ENCODE assay signal across 12 mouse cellular contexts in the genomic region with DNA sequence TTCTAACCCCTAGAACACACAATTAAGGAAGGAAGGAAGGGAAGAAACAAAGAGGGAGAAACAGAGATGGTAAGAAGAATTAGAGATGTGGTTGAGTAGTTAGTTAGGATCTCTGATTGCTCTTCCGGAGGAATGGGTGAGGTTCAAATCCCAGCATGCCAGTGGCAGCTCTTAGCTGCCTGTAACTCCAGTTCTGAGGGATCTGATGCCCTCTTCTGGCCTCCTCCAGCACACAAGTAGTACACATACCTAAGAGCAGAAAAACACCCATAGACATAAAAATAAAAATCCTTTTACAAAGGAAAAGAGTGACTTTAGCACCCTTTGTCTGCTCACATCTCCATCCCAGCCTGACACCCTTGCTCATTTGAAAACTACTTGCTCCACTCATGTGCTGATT. TPM values are rescaled to one million over a fixed set of nuclear protein-coding genes. Genes with fewer than 3 reads are reported as not detected.
DNase-seq lines count a peak whose midpoint lies in the region; ATAC-seq and TF ChIP-seq lines count a peak whose summit lies in the region.
"Had no signal": no experiment of that assay in that cellular context is flagged by ENCODE, and none has a peak within 500 bp of the region (broad histone marks: within the 10 kb centered on the region; RNA-seq: fewer than 3 reads in every experiment).

No protein-coding gene starts in this region.

- no peak for DNase-seq in forebrain, postnatal 0 days
- no peak for DNase-seq in lung, embryonic 14.5 days
- DNase-seq in lung, adult 2 months, result no peak
- DNase-seq in ES-CJ7 (ENCODE audit: low read depth, low spot score), result peak; percentile 73
- DNase-seq in liver, embryonic 14.5 days (ENCODE audit: low read depth in 3 of 3, low spot score in 3 of 3), result no peak
- no peak for DNase-seq in thymus, postnatal 4 days
- no peak for DNase-seq in layer of hippocampus, postnatal 36 days
- DNase-seq: gastrocnemius, postnatal 36 days; heart, postnatal 10 days had no signal

- WGBS in forebrain, postnatal 0 days, result 57% methylated on average over 1 of the region's 1 CpGs
- WGBS in forebrain, embryonic 15.5 days, result 52% methylated on average over 1 of the region's 1 CpGs
- 54% methylated on average over 1 of the region's 1 CpGs for WGBS in lung, embryonic 14.5 days
- 50% methylated on average over 1 of the region's 1 CpGs for WGBS in lung, adult 2 months
- WGBS in liver, embryonic 14.5 days (ENCODE audit: insufficient replicate concordance), result 34% methylated on average over 1 of the region's 1 CpGs

- no peak for TF ChIP-seq EP300 in liver, embryonic 14.5 days (IDR thresholded peaks at IDR 0.05; ENCODE audit: low read depth)

- no peaks in the 10 kb centered on the region for H3K27me3 ChIP-seq in forebrain, postnatal 0 days (ENCODE audit: insufficient read depth, low read length)
- H3K27me3 ChIP-seq in forebrain, embryonic 15.5 days, result no peaks in the 10 kb centered on the region
- no peaks in the 10 kb centered on the region for H3K27me3 ChIP-seq in lung, embryonic 14.5 days (ENCODE audit: insufficient read depth, low read length)
- H3K27me3 ChIP-seq in liver, embryonic 14.5 days (ENCODE audit: control insufficient read depth, insufficient read depth, low read length), result no peaks in the 10 kb centered on the region
- H3K27me3 ChIP-seq: kidney, embryonic 15.5 days; limb, embryonic 15.5 days had no signal

- H3K27ac ChIP-seq in forebrain, postnatal 0 days (ENCODE audit: low read depth, low read length), result no peak overlapping the region
- no peak overlapping the region for H3K27ac ChIP-seq in forebrain, embryonic 15.5 days (replicated peaks)
- no peak overlapping the region for H3K27ac ChIP-seq in lung, embryonic 14.5 days (ENCODE audit: low read depth)
- H3K27ac ChIP-seq in liver, embryonic 14.5 days, result no peak overlapping the region

- H3K9ac ChIP-seq in forebrain, postnatal 0 days, result no peak overlapping the region
- no peak overlapping the region for H3K9ac ChIP-seq in forebrain, embryonic 15.5 days (replicated peaks)
- no peak overlapping the region for H3K9ac ChIP-seq in lung, embryonic 14.5 days
- no peak overlapping the region for H3K9ac ChIP-seq in liver, embryonic 14.5 days (replicated peaks)

- H3K4me2 ChIP-seq in forebrain, postnatal 0 days (ENCODE audit: low read depth), result peak overlapping the region; percentile 97; the same call in 1 of the 2 replicates
- no peak overlapping the region for H3K4me2 ChIP-seq in forebrain, embryonic 15.5 days (replicated peaks)
- H3K4me2 ChIP-seq in lung, embryonic 14.5 days, result peak overlapping the region; percentile 89; the same call in 1 of the 2 replicates
- H3K4me2 ChIP-seq in liver, embryonic 14.5 days (ENCODE audit: low read depth), result peak overlapping the region; percentile 72; the same call in 1 of the 2 replicates

- ATAC-seq in forebrain, postnatal 0 days, result no peak
- no peak for ATAC-seq in forebrain, embryonic 15.5 days (replicated peaks)
- ATAC-seq in lung, embryonic 14.5 days (ENCODE audit: insufficient read depth), result no peak
- ATAC-seq in liver, embryonic 14.5 days (ENCODE audit: insufficient read depth), result no peak

- TF ChIP-seq CTCF in forebrain, postnatal 0 days (IDR thresholded peaks at IDR 0.05; ENCODE audit: low read depth), result peak; percentile 16; the same call in 1 of the 2 replicates
- peak; percentile 17; the same call in 1 of the 2 replicates for TF ChIP-seq CTCF in lung, embryonic 14.5 days (IDR thresholded peaks at IDR 0.05; ENCODE audit: low read depth)
- TF ChIP-seq CTCF in lung, adult 2 months (IDR thresholded peaks at IDR 0.05; ENCODE audit: insufficient read depth, low read length), result no peak
- no peak for TF ChIP-seq CTCF in liver, embryonic 14.5 days (IDR thresholded peaks at IDR 0.05; ENCODE audit: low read depth)

- H3K4me1 ChIP-seq in forebrain, postnatal 0 days (ENCODE audit: insufficient read depth), result peaks cover 19% of the 10 kb centered on the region
- H3K4me1 ChIP-seq in forebrain, embryonic 15.5 days, result peaks cover 23% of the 10 kb centered on the region
- peaks cover 9% of the 10 kb centered on the region; the same call in 1 of the 2 replicates for H3K4me1 ChIP-seq in lung, embryonic 14.5 days (ENCODE audit: insufficient read depth)
- H3K4me1 ChIP-seq in lung, adult 2 months (ENCODE audit: control insufficient read depth, insufficient read depth, low read length), result peaks cover 5% of the 10 kb centered on the region; the same call in 1 of the 2 replicates
- H3K4me1 ChIP-seq in liver, embryonic 14.5 days (replicated peaks; ENCODE audit: control insufficient read depth in 2 of 2, insufficient read depth in 2 of 2, low read length in 1 of 2), result peaks cover 0 to 11% of the 10 kb centered on the region in 2 experiments; a peak in 2 of 4 replicates

- no peaks in the 10 kb centered on the region for H3K36me3 ChIP-seq in forebrain, postnatal 0 days (ENCODE audit: insufficient read depth)
- no peaks in the 10 kb centered on the region for H3K36me3 ChIP-seq in forebrain, embryonic 15.5 days
- H3K36me3 ChIP-seq in lung, embryonic 14.5 days (ENCODE audit: insufficient read depth), result no peaks in the 10 kb centered on the region
- H3K36me3 ChIP-seq in liver, embryonic 14.5 days (replicated peaks; ENCODE audit: control insufficient read depth, insufficient read depth, low read depth), result no peaks in the 10 kb centered on the region
- H3K36me3 ChIP-seq: kidney, embryonic 15.5 days had no signal

- TF ChIP-seq POLR2A in lung, adult 2 months (IDR thresholded peaks at IDR 0.05; ENCODE audit: borderline replicate concordance, extremely low read depth, low read depth, low read length), result no peak

- no peak overlapping the region for H3K4me3 ChIP-seq in forebrain, postnatal 0 days (ENCODE audit: low read depth, low read length)
- H3K4me3 ChIP-seq in forebrain, embryonic 15.5 days, result no peak overlapping the region
- no peak overlapping the region for H3K4me3 ChIP-seq in lung, embryonic 14.5 days (ENCODE audit: low read depth, low read length)
- H3K4me3 ChIP-seq in lung, adult 2 months (replicated peaks; ENCODE audit: extremely low read depth, low read depth, low read length), result no peak overlapping the region
- H3K4me3 ChIP-seq in liver, embryonic 14.5 days (ENCODE audit: insufficient read depth in 1 of 2, low read depth in 2 of 2, low read length in 2 of 2), result no peak overlapping the region

- H3K9me3 ChIP-seq in forebrain, postnatal 0 days (ENCODE audit: low read length), result no peaks in the 10 kb centered on the region
- H3K9me3 ChIP-seq in forebrain, embryonic 15.5 days, result no peaks in the 10 kb centered on the region
- no peaks in the 10 kb centered on the region for H3K9me3 ChIP-seq in lung, embryonic 14.5 days (ENCODE audit: low read depth, low read length)
- no peaks in the 10 kb centered on the region for H3K9me3 ChIP-seq in liver, embryonic 14.5 days (ENCODE audit: control insufficient read depth, low read length)
- H3K9me3 ChIP-seq: kidney, embryonic 15.5 days; limb, embryonic 15.5 days had no signal

RNA-seq across cellular contexts. Expression of gene Rps6kc1, which starts 1.1 kb away (rescaled TPM):
- total RNA-seq in forebrain, postnatal 0 days (2014; rRNA removed), result 42.8 and 47.4 TPM in 2 replicates
- polyA plus RNA-seq in forebrain, postnatal 0 days (2015; fragmentation: Nextera tagmentation; extraction: Ambion mirVana), result 23.0 and 26.1 TPM in 2 replicates
- 27.9 and 28.4 TPM in 2 replicates for polyA plus RNA-seq in forebrain, embryonic 15.5 days (2015; fragmentation: Nextera tagmentation; extraction: Ambion mirVana)
- 14.1 and 14.9 TPM in 2 replicates for polyA plus RNA-seq in lung, embryonic 14.5 days (2014; fragmentation: Nextera tagmentation; extraction: Ambion mirVana)
- polyA plus RNA-seq in lung, adult 2 months (2012; rRNA removed), result 5.7 and 9.7 TPM in 2 replicates
- polyA plus RNA-seq in liver, embryonic 14.5 days (2012; rRNA removed), result 1.5 and 1.9 TPM in 2 replicates
- 3.5 and 3.6 TPM in 2 replicates for polyA plus RNA-seq in liver, embryonic 14.5 days (2014; fragmentation: Nextera tagmentation; extraction: Ambion mirVana)
- total RNA-seq in layer of hippocampus, postnatal 36 days (2021), result 10 to 100 TPM; 81.0 to 82.7 TPM

RNA-seq across cellular contexts. Expression of gene Angel2, which starts 12.3 kb away (rescaled TPM):
- 48.5 and 49.1 TPM in 2 replicates for total RNA-seq in forebrain, postnatal 0 days (2014; rRNA removed)
- 44.3 and 47.7 TPM in 2 replicates for polyA plus RNA-seq in forebrain, postnatal 0 days (2015; fragmentation: Nextera tagmentation; extraction: Ambion mirVana)
- polyA plus RNA-seq in forebrain, embryonic 15.5 days (2015; fragmentation: Nextera tagmentation; extraction: Ambion mirVana), result 64.6 and 67.6 TPM in 2 replicates
- polyA plus RNA-seq in lung, embryonic 14.5 days (2014; fragmentation: Nextera tagmentation; extraction: Ambion mirVana), result 45.3 and 47.6 TPM in 2 replicates
- 19.9 and 22.7 TPM in 2 replicates for polyA plus RNA-seq in lung, adult 2 months (2012; rRNA removed)
- polyA plus RNA-seq in liver, embryonic 14.5 days (2012; rRNA removed), result 8.2 and 11.8 TPM in 2 replicates
- 15.1 and 15.3 TPM in 2 replicates for polyA plus RNA-seq in liver, embryonic 14.5 days (2014; fragmentation: Nextera tagmentation; extraction: Ambion mirVana)
- 10 to 100 TPM; 52.2 to 57.7 TPM for total RNA-seq in layer of hippocampus, postnatal 36 days (2021)

Comparison
In these comparisons a context has a peak if more than half of its experiments do, and no peak if none do; other contexts are left out.
1. CTCF ChIP-seq: peak in forebrain, postnatal 0 days (single experiment) and lung, embryonic 14.5 days (single experiment); none in lung, adult 2 months (single experiment) and liver, embryonic 14.5 days (single experiment).